8 mouse cellular contexts compared by ENCODE assay signal in the genomic region with DNA sequence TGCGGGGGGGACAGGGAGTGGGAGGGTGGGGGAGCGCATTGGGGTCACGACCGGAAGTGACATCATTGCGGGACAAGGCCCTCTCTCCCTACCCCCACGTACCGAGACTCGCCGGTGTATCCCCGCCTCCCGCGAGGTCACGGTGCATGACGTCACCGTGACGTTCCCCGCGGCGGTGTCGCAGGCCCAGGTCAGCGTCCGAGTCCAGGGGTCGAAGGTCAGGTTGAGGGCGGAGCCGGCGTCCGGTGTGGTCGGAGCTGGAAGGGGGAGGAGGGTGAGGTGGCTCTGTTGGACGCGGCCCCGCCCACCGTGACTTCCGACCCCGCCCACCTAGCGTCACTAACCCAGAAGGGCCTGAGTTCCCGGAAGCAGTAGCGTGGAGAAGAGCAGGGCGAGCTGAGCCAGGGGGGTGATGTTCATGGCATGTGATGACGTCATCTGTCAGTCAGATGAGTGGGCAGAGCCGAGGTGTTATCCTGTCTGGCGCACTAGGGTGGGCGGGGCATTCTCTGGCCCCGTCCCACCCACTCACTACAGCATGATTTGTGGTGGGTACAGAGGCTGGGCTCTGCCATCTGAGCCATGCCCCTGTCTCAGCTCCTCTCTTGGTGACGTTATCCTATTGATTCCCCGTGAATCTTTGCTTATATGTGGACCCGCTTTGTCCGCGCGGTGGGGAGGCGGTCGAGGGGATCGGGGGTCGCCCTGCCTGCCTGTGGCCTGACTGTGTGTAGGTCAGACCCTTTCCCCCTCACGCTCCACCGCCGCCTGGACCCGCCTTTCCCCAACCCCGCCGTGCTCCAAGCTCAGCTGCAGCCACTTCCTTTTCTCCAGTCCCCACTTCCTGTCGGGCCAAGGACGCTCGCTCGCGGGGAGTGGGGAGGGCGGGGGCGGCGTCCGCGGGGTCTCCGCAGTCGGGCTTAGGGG. TPM values are rescaled to one million over a fixed set of nuclear protein-coding genes. Genes with fewer than 3 reads are reported as not detected.
A peak's percentile ranks its signal among the peaks of the same experiment; 100 is the strongest.
DNase-seq lines count a peak whose midpoint lies in the region; ATAC-seq and TF ChIP-seq lines count a peak whose summit lies in the region.

No protein-coding gene starts in this region.

- peak overlapping the region; percentile 94 for H3K27ac ChIP-seq in forebrain, postnatal 0 days (ENCODE audit: low read depth, low read length)

- intact Hi-C loops in heart, postnatal 36 days (cut with DNase I) = no loop called here

- DNase-seq in cerebellum, adult 18-20 months = peak; percentile 82 to 83
- peak; percentile 93 for DNase-seq in forebrain, postnatal 0 days
- peak; percentile 77 for DNase-seq in heart, postnatal 36 days
- DNase-seq in layer of hippocampus, adult 18-20 months (ENCODE audit: low spot score in 2 of 2) = peak; percentile 83 to 88
- DNase-seq in lung, adult 2 months = peak; percentile 66
- DNase-seq in testis, postnatal 14 days (ENCODE audit: low spot score) = peak; percentile 93

- 0 out of 2 replicates have a peak, but pooled peaks cover 2% of the 10 kb centered on the region for H3K4me1 ChIP-seq in E14TG2a.4 (replicated peaks; ENCODE audit: low read depth, low read length)
- H3K4me1 ChIP-seq in forebrain, postnatal 0 days (ENCODE audit: insufficient read depth) = no peaks in the 10 kb centered on the region
- H3K4me1 ChIP-seq in lung, adult 2 months (ENCODE audit: control insufficient read depth, insufficient read depth, low read length) = peaks cover 3% of the 10 kb centered on the region; the same call in 1 of the 2 replicates

- H3K9ac ChIP-seq in forebrain, postnatal 0 days = peak overlapping the region; percentile 62

- no peaks in the 10 kb centered on the region for H3K27me3 ChIP-seq in E14TG2a.4 (ENCODE audit: insufficient read depth, low read length)
- no peaks in the 10 kb centered on the region for H3K27me3 ChIP-seq in forebrain, postnatal 0 days (ENCODE audit: insufficient read depth, low read length)

- peak; percentile 86 for ATAC-seq in forebrain, postnatal 0 days
- ATAC-seq in neutrophil, adult 5-6 weeks (ENCODE audit: extremely low read depth, insufficient number of reproducible peaks, low FRiP score, poor library complexity, severe bottlenecking) = peak; percentile 62

- peaks cover 14% of the 10 kb centered on the region for H3K9me3 ChIP-seq in E14TG2a.4 (ENCODE audit: low read length)
- H3K9me3 ChIP-seq in forebrain, postnatal 0 days (ENCODE audit: low read length) = no peaks in the 10 kb centered on the region

- WGBS in forebrain, postnatal 0 days = 8% methylated on average over 69 of the region's 71 CpGs
- 3% methylated on average over 70 of the region's 71 CpGs for WGBS in lung, adult 2 months

- H3K36me3 ChIP-seq in E14TG2a.4 (ENCODE audit: insufficient read depth, low read length) = no peaks in the 10 kb centered on the region
- H3K36me3 ChIP-seq in forebrain, postnatal 0 days (ENCODE audit: insufficient read depth) = no peaks in the 10 kb centered on the region

- peak overlapping the region; percentile 70 for H3K4me2 ChIP-seq in forebrain, postnatal 0 days (ENCODE audit: low read depth)

- peak overlapping the region; percentile 78 for H3K4me3 ChIP-seq in E14TG2a.4 (replicated peaks; ENCODE audit: low read length)
- H3K4me3 ChIP-seq in forebrain, postnatal 0 days (ENCODE audit: low read depth, low read length) = peak overlapping the region; percentile 59
- peak overlapping the region; percentile 87 for H3K4me3 ChIP-seq in lung, adult 2 months (replicated peaks; ENCODE audit: extremely low read depth, low read depth, low read length)

- TF ChIP-seq CTCF in E14TG2a.4 (conservative IDR thresholded peaks at IDR 0.05; ENCODE audit: low read length) = no peak
- no peak for TF ChIP-seq CTCF in forebrain, postnatal 0 days (IDR thresholded peaks at IDR 0.05; ENCODE audit: low read depth)
- TF ChIP-seq CTCF in lung, adult 2 months (IDR thresholded peaks at IDR 0.05; ENCODE audit: insufficient read depth, low read length) = no peak

- TF ChIP-seq POLR2A in lung, adult 2 months (IDR thresholded peaks at IDR 0.05; ENCODE audit: borderline replicate concordance, extremely low read depth, low read depth, low read length) = peak; percentile 49; the same call in 1 of the 2 replicates

RNA-seq across cellular contexts. Expression of a gene that starts 1.0 kb away (rescaled TPM):
- 36.5 and 42.1 TPM in 2 replicates for total RNA-seq in forebrain, postnatal 0 days (2014; rRNA removed)
- 20.0 and 35.8 TPM in 2 replicates for polyA plus RNA-seq in forebrain, postnatal 0 days (2015; fragmentation: Nextera tagmentation; extraction: Ambion mirVana)
- total RNA-seq in heart, postnatal 36 days (2021) = 1 to 10 TPM; 6.7 to 8.1 TPM
- 10 to 100 TPM; 22.7 to 30.0 TPM for total RNA-seq in layer of hippocampus, adult 18-20 months (2021)
- 317 and 417 TPM in 2 replicates for polyA plus RNA-seq in lung, adult 2 months (2012; rRNA removed)
- total RNA-seq in neutrophil, adult 5-6 weeks (2017) = 168 and 172 TPM in 2 replicates

RNA-seq across cellular contexts. Expression of a gene that starts 43.5 kb away (rescaled TPM):
- not detected in 2 replicates for total RNA-seq in forebrain, postnatal 0 days (2014; rRNA removed)
- polyA plus RNA-seq in forebrain, postnatal 0 days (2015; fragmentation: Nextera tagmentation; extraction: Ambion mirVana) = not detected in 2 replicates
- not detected for total RNA-seq in heart, postnatal 36 days (2021)
- total RNA-seq in layer of hippocampus, adult 18-20 months (2021) = not detected
- polyA plus RNA-seq in lung, adult 2 months (2012; rRNA removed) = not detected in 2 replicates
- not detected in 2 replicates for total RNA-seq in neutrophil, adult 5-6 weeks (2017)

RNA-seq across cellular contexts. Expression of a gene that starts 51.1 kb away (rescaled TPM):
- total RNA-seq in forebrain, postnatal 0 days (2014; rRNA removed) = 0.31 and 1.00 TPM in 2 replicates
- 0.11 TPM in 1 of 2 replicates, not detected in the other for polyA plus RNA-seq in forebrain, postnatal 0 days (2015; fragmentation: Nextera tagmentation; extraction: Ambion mirVana)
- not detected for total RNA-seq in heart, postnatal 36 days (2021)
- total RNA-seq in layer of hippocampus, adult 18-20 months (2021) = under 1 TPM in 1 of 2 experiments, not detected in 1; 0.30 TPM
- polyA plus RNA-seq in lung, adult 2 months (2012; rRNA removed) = not detected in 2 replicates
- not detected in 2 replicates for total RNA-seq in neutrophil, adult 5-6 weeks (2017)

Comparison
In these comparisons a context has a peak if more than half of its experiments do, and no peak if none do; other contexts are left out.
1. Peak in every context shown above with its lines: DNase-seq, ATAC-seq, H3K4me3 ChIP-seq and H3K27ac ChIP-seq.